Mouse (Mus musculus): ENCODE results near the gene Dmrt2.
A peak's percentile ranks its signal among the peaks of the same experiment; 100 is the strongest.

Gene Dmrt2

DNA sequence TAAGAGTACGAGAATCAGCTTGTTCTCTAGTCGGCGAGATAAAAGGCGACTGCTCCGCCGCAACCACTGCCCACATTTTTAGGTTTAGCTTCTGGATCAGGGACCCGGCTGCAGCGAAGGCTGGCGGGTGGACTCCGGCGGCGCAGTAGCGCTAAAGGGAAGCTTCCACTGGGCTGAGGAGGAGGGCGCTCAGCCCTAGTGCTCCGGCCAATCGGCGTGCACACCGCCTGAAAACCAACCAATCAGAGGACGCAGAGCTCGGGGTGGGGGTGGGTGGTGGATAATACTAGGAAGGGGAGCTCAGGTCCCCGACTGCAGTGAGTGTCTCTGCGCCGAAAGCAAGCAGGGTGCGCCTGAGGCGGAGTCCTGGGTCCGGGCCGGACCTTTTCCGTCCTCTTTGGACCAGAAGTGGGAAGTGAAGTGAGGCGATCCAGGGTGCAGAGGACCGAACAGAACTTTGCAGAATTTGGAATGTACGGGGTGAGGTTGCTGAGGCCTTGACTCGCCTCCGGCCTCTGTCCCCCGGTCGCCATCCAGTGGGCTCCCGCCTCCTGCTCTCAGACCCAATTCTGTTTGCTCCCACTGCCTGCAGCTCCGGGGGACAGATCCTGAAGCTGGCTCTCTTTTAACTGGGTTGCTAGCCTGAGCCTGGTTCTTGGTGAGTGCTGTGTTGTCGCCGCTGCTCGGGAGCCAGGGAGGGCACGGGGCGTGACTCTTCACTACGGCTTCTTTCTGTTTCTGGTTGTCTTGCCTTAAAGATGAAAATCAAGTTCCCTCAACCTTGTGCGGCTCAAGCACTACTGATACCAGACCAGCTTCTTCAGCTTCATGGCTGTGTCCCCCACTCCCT, at the start of gene Dmrt2:
TSS of gene Dmrt2 (plus strand) at position 311 of the 850 bp plus-strand sequence.
- DNase-seq: peak; percentile 13

DNA sequence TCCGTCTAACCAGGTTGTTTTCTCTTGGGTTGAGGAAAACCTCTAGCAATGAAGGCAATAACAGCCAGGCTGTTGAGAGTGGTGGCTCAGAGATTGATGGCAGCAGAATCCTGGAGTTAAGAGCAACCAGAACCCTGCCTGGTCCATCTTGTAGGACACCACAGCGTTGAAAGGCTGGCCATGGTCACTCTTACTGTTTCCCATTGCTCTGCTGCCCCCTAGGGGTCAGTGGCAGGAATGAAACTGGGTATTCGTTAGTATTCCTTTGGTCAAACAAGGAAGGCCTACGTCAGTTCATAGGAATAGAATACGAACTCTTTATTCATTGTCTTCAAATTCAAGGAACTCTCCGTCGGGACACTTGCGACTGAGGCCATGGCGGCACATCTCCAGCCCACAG, 43.7 kb upstream of the Dmrt2 start:
- DNase-seq: peak; percentile 30

DNA sequence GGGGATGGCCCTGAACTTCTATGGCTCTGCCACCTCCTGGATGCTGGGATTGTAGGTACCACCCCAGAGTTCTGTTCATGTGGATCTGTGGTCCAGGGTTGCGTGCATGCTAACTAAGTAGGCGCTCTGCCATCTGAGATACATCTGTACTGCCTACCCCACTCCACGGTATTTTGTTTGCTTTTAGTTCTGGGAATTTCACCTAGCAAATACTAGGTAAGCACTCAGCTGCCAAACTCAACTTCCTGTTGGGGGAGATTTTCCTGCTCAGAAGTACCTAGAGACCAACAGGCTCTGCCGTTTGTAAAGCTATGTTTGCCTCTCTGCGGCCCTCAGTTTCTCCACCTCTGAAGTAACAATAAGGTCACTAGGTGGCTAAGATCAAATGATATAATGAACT, 37.1 kb upstream of the Dmrt2 start:
- no peak for DNase-seq

DNA sequence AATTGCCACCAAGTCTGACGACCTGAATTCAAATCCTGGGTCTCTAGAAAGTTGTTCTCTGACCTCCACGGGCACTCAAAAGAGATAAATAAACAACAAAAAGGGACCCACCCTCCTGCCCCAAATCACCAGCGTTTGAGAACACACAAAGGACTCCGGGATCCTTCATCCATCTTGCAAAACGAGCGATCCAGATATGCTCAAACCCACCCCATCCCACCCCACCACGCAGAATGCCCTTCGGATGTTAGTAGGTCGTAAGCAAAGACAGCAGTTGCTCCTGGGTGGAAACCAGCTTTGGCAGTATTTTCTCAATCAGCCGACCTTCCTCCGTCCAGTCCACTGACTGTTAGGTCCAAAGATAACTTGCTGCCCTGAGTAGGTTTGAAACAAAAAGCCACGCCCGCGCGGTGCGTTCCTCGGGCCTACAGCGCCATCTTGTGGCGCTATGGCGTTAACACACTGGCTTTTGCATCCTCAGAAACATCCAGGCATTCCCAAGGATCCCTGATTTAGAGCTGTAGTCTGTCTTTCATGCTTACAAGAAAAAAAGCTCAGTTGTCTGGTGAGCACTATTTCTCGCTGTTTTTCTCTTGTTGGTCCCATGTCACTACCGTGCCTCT, 36.5 kb upstream of the Dmrt2 start:
- DNase-seq: peak; percentile 39

DNA sequence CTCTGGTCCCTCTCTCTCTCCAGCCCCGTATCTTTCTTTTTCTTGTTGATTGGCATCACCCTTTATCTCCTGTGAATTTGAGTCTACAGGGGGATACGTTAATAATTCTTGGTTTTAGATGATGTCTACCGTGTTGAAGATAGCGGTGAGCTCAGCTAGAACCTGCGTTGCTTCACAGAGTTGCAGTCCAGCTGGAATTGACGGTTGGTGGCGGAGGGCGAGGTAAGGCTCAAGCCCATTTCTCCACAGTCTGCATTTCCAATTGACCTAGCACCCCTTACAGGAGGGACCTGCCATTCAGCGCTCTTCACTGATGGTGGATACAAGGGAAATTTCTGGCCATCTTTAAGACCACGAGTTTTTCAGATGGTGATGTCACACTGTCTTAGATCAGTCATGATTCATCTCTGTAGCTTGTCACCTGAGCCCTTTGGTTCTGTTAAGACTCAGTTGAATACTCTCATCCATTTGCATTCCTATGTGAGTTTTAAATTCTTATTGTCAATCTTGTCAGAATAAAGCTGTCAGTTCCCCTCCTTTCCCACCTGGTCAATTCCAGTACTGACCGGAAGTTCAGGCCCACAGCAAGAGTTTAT, 33.3 kb upstream of the Dmrt2 start:
- DNase-seq: no peak

DNA sequence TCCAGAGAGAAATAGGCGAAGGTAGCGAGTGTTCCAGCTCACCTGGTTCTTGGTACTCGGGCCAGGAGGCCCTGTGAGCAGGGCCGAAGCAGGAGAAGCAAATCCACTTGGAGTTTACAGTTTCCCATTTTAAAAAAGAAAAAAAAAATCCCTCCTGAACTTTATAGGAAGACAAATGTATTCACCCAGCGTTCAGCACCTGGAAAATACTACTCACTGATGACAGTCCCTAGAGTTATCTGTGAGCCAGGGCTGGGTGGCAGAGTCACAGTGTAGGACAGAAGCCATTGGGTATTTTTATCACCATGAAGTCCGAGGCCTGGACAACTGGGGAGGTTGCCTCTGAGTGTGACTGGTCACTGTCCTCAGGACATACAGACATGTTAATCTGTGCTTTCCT, 30.4 kb upstream of the Dmrt2 start:
- DNase-seq: no peak

DNA sequence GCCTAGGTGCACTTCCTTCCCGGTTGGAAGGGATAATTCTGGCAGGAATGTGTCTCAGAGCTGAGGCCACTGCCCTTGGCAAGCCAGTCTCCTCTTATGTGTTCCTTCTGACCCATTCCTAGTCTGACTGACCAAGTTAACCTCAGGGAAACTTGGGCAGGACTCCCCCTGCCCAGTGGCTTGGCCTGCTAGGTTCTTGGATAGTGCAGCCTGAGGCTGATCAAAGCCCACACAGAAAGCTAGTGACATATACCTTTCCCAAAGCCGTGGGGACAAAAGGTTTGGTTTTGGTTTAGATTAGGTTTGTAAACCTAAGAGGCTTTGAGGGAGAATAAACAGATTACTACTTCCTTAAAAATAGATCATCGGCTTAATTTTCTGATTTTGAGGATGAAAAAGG, 25.1 kb upstream of the Dmrt2 start:
- DNase-seq: no peak

DNA sequence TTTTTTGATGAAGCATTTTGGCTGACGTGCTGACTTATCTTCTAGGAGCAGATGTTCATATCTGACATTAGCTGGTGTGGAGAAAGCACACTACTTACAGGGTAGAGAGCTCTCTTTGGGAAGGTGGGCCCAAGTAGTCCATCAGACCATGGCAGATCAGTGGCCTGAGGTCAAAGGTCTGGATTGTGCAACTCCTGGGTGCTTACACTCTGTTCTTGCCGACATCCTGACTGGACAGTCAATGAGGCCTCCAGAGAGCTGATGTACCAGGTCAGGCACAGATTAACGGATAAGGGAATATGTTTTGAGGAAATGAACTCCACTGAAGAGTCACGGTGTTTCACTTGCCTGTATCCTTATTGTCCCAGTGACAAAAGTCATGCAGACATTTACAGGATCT, 23.5 kb upstream of the Dmrt2 start:
- no peak for DNase-seq

DNA sequence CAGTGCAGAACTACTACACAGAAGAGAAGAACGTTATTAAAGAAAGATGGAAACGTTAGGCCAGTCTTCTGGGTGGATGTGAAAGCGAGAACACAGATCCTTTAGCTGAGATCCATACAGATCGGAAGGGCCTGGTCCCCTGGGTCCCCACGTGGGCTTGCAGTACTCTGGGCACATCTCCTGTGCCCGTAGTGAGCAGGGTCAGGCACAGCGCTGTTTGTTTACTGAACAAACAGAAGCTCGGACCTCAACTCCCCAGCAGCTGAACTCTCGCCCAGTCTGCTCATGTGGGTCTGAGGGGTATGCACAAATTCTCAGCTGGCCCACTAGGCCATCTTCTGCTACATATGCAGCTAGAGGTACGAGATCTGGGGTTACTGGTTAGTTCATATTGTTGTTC, 21.7 kb upstream of the Dmrt2 start:
- DNase-seq: no peak

DNA sequence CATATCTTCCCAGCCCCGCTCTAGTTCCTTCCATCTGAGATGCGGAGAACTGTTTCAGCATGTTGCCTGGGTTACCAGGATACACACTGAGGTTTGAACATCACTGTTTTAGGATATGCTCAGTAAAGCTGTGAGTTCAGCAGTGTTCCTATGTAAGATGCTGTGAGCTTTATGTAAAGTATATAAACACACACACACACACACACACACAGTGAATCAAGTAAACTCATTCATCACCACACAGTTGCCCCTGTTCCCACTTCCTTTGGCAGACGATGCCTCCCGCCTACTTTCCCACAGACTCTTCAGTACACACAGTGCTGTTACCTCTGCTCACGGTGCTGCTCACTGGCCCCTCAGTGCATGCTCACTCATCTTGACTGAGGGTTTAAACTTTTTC, 19.7 kb upstream of the Dmrt2 start:
- DNase-seq: no peak

DNA sequence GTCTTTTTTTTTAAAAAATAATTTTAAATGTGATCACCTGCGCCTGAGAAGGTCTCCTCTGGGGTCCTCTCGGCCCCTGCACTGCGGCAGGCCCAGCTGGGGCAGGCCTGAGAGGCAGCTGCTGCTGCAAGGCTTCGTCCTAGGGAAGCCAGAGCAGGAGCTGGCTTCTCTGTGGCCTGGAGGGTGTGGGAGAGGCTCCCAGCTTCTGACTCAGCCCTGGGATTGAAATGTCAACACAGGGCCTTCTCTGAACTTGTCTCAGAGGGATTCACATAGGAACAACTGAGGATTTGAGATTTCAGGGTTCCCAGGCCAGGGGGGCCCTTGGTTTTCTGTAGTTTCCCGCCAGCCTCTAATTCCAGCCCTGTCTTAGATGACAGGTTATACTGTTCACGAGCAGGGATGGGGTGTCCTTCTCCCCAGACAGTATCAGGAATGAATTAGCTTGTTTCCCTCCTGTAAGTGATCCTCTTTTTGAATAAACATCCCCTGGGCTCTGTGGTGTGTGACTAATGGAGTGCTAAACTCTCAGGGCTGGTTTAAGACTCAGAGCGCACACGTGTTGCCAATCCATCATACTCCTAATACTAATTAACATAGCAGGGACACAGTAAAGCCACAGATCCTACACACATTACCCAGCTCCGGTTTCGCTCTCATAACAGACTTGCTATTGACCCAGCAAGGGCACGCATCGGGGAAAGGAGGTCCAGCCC, 18.0 kb upstream of the Dmrt2 start:
- DNase-seq: no peak

DNA sequence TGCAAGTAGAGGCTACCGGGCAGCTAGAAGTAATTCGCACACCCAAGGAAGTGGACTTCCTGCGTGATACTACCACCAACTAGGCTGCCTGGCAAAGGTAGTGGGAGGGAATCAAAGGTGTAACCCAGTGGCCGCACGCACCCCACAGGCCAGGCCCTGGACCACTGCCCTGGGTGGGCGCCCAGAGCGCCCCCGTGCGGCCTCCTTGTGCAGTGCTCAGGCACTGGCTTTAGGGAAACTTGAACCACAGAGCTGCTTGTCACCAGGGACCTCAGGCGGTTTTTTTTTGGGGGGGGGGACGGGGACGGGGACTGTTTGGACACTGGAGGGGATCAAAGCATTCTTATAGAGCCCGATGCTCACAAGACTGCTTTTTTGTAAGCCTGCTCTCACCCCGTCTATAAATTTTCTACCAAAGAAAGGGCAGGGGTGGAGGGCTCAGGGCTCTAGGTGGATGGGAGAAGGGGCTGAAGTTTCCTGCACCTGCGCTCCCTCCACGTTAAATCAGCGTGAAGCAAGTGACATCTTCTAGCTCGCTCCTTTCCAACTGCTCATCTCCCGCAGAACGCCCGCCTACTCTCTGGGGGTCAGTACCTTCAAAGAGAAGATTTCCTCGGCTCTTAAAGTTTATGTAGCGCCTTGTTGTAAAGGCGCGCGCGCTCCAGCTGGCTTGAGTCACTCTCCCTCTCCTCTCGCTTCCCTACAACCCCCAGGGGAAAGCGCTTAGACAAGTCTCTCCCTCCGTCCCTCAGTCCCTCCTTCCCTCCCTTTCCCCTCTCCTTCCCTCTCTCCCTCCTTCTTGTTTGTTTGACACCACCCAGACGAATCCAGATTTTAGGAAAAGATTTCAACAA, 6.5 kb upstream of the Dmrt2 start:
- no peak for DNase-seq

DNA sequence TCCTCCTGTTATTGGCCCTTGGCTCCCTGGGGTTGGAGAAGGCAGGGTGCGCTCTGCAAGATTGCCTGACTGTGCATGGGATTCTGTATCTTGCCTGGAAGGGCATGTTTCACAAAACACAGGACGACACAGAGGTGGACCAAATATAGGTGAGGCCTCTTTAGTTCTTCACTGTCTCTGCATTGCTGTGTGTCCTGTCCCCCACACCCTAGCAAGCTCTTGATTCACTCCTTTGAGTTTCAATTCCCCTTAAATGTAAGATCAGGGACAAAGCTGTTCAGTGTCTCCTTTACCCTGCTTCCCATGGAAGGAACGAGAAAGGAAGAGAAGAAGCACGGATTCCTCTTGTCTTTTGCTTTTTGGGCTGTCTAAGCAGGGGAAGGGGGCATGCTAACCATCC, 4.4 kb upstream of the Dmrt2 start:
- no peak for DNase-seq

DNA sequence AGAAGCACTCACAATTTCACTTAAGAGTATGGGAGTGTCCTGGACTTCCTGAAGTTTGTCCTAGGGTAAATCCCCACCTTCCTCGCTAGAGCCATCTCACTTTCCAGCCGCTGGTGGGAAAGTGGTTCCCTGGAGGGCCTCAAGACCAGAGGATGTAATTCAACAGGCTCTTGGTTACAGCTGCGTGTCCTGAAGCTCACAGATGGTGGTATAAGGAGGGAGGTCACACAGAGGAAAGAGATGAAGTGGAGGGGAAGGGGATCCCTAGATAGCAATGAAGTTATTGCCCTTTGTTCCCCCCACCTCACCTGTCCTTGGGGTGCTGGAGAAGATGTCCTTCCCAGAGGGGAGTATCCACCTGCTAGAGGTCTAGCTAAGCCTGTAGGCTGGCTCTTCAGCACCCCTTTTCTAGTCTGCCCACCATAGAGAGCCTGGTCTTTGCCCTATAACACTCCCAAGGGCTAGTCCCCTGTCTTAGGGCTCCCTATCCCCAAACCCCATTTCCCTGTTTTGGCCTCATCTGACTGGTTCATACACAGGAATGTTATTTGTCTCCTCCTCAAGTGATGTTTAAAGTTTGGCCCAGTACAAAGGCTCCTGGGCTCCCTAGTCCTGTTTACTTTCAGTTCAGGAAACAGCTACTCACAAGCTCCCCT, 2.5 kb upstream of the Dmrt2 start:
- DNase-seq: no peak

DNA sequence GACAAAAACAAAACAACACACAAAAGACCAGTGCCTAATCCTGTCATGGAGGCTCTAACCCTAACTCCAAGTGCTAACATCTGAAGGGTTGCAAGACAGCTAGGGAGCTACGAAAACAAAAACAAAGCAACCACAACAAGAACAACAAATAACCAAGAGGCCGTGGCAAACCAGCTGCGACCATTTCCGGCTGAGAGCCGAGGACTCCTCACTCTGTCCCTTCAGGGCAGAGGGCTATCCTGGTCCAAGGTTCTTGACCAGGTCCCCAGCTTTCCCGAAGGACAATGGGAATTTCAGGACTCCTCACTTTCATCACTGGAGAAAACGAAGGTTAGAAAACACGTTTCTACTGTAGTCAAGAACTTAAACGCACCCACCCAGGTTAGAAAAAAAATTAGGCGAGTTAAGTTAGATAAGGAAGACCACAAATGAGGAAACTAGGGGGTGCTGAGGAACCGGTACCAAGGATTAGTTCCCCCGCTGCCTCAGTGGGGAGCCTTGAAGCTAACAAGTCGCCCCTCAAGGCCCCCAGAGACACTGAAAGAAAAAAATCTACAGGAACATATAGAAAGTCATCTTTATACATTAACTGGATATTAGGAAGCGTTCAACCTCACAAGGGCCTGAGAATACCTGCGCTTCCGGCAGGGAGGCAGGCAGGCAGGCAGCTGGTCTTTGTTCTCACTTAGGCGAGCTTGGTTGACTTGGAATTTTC, 1.5 kb upstream of the Dmrt2 start:
- DNase-seq: no peak

DNA sequence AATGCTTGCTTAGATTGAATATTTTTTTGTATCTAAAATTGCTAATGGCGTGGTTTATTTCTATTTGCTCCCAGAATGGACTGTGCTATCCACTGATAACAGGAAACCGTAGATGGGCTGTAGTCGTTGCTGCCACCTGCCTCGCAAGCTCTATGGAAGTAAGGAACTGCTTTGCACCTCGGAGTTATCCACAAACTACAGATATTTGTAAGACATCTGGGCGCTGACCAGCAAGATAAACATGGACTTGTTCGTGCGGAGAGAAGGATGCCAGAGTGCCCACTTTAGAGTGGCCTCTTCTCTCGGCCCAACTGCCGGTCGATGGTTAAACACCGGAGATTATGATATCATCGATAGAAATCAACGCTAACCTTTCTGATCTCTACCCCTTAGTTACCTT, 530 bp upstream of the Dmrt2 start:
- DNase-seq: no peak

DNA sequence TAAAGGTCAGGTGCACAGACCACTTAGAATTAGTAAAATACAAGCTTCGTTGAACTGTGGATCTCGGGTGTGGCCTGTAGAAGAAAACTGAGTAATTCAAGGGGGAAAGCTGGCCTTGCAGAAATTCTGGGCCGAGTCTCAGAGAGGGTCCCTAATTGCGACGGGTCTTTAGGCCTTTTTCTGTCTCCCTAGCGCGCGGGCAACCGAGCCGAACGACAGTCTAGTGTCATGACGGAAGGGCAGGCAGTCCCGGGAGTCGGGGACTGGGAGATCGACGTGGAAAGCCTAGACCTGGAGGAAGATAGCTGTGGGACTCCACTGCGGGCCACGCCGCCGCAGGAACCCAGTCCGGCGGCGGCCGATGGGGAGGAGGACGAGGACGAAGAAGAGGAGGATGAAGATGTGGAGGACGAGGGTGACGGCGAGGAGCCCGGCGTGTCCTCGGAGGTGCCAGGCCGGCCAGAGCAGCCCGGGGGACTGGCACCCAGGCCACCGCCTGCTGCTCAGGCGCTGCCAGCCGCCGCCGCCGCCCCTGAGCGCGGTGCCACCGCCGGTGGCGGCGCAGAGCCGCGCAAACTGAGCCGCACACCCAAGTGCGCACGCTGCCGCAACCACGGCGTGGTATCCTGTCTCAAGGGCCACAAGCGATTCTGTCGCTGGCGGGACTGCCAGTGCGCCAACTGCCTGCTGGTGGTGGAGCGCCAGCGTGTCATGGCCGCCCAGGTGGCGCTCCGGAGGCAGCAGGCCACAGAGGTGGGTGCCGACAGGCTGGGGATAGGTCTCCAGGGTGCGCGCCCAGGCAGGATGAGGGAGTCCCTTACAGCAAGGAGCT, 1.2 kb downstream of the Dmrt2 start:
- DNase-seq: no peak

DNA sequence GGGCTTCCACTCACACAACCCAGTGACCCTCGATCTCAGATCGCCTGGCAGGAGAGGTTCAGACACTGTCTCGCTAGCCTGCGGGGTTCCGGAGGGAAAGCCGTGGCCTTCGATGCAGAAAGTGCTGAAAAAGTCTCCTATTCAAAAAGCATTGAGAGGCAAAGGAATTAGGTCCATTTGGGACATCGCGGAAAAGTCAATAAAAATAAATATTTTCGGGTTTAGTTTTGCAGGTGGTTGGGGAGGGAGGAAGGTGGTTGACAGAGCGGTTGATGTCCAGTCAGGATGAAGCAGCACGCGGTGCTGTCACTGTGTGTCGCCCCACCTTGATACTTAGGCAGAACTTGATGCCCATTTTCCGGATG, 1.8 kb downstream of the Dmrt2 start:
- no peak for DNase-seq

DNA sequence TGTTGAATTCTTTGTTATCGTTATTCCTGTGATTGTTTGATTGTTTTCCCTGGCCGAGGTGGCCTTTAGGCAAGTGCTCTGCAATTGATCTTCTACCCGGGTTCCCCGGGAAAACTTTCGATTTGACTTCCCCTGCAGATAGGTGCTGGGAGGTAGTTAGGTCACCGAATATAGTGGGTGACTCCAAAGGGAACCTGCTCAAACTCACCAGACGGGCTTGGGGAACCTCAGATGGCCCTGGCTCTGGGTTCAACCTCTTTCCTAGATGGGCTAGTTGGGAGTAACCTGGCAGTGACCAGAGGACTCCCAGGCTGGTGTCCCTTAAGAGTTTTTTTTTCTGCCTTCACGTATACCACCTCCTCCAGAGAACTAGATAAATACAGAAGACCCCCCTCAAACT, 2.5 kb downstream of the Dmrt2 start:
- no peak for DNase-seq

DNA sequence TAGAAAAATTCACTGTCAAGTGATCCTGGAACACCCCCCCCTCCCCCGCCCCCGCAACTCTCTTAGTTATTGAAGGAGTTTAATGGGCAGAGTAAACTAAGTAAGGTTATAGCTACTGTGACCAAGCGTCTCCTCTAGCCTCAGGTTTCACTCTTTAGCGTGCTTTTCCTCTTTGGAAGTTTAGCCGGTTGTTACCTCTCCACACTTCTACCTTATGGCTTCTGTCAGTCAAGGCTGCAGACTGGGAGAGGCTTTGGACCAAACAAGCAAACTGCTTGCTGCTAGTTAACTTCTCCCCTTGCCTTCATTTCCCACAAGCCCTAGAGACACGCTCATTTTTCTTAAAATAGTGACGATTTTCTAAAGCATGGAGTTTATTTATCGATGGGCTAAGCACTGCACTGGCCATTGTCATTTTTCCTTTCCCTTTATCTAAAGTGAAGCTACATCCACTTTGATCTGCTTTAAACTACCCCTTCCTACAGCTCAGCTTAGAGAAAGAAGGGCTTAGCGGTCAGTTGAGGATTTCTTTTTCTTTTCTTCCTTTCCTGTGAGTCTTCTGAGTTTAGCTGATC, 3.7 kb downstream of the Dmrt2 start:
- no peak for DNase-seq
